Mouse (Mus musculus): ENCODE measurements around the gene Prpf6. TPM values are rescaled to one million over a fixed set of nuclear protein-coding genes. Genes with fewer than 3 reads are reported as not detected.

The Prpf6 gene
- polyA plus RNA-seq, 1 experiment from 2014 or later = 80.5 TPM

DNA sequence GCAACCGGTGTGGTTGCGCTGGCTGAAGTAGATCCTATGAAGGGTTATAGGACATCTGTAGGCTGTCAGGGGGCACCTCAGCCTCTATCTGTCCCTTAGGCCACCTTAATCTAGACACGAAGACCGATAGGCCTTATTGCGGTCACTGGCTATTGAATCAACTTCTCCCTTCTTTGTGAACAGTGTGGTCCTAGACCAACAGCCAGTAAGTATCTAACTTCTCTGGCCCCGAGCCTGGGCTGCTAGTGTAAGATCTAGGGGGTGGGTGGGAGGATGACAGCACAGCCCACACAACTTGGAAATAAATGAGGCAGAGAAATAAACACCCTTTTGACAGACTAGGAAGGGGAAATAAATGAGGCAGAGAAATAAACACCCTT, 1.4 kb downstream of the Prpf6 start:
- Histone ChIP-seq H3K4me3 (peak overlapping the region; percentile 94), H3K4me1 (peaks cover 24% of the 10 kb centered on the region), H3K9me3 (replicated peaks) (no peaks in the 10 kb centered on the region), H3K27ac (peak overlapping the region; percentile 95), H3K36me3 (peaks cover 29% of the 10 kb centered on the region), H3K27me3 (ENCODE audit: low read depth, poor library complexity, severe bottlenecking) (peaks cover 20% of the 10 kb centered on the region)
- WGBS = 13% methylated on average over 6 of the region's 6 CpGs
- DNase-seq (ENCODE audit: low spot score) = no peak

DNA sequence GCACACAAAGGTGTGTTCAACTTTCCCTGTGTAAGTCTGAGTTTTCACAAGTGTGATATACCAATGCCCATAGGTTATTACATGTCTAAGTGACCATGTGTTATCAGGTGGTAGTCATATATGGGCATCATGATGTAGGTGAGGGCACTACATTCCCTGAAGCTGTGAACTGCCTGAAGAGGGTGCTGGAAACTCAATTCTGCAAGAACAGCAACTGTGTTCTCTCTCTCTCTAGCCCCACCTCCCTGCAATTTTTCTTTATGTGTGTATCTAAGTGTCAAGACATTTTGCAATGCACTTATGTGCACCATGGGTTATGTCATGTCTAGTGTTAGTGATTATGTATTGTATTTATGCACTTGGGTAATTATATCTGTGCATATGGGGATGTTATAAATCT, 2.3 kb downstream of the Prpf6 start:
- peaks cover 29% of the 10 kb centered on the region for H3K27me3 ChIP-seq (ENCODE audit: low read depth, poor library complexity, severe bottlenecking)
- H3K4me3 ChIP-seq = no peak overlapping the region
- H3K9me3 ChIP-seq (replicated peaks) = no peaks in the 10 kb centered on the region
- peaks cover 20% of the 10 kb centered on the region for H3K36me3 ChIP-seq
- no peak overlapping the region for H3K27ac ChIP-seq
- DNase-seq (ENCODE audit: low spot score) = no peak
- peaks cover 32% of the 10 kb centered on the region for H3K4me1 ChIP-seq

DNA sequence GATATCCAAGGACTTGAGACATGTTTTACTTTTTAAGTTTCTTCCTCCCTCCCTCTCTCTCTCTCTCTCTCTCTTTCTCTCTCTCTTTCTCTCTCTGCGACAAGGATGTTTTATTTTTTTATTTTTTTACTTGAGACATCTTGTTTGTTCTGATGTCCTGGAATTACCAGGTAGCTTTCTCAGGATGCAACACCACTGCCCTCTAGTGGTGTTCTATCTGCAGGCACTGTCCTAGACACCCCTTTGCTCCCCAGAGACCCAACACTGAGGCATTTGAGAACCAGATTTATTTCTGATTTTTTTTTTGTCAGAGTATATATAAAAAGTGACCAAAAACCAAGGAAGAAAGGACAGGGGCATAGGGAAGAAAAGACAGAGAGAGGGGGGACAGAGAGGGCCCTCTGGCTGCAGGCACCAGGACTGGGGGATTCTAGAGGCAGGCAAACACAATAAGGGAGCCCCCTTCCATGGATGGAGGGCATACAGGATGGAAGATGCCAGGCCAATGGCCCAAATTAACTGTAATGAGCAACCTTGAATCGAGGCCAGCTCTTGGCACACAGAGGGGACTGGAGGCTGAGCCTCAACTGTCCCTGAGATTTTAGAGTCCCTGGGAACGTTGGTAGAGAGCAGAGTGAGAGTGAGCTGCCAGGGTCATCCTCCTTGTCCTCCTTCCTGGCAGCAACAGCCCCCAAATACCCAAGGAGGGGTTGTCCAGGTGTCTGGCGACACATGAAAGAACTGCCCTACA, 3.5 kb downstream of the Prpf6 start:
- peaks cover 36% of the 10 kb centered on the region for H3K4me1 ChIP-seq
- DNase-seq (ENCODE audit: low spot score) = no peak
- no peak overlapping the region for H3K27ac ChIP-seq
- peaks cover 39% of the 10 kb centered on the region for H3K27me3 ChIP-seq (ENCODE audit: low read depth, poor library complexity, severe bottlenecking)
- H3K36me3 ChIP-seq = peaks cover 8% of the 10 kb centered on the region
- no peak overlapping the region for H3K4me3 ChIP-seq
- 79% methylated on average over 4 of the region's 4 CpGs for WGBS
- H3K9me3 ChIP-seq (replicated peaks) = no peaks in the 10 kb centered on the region

DNA sequence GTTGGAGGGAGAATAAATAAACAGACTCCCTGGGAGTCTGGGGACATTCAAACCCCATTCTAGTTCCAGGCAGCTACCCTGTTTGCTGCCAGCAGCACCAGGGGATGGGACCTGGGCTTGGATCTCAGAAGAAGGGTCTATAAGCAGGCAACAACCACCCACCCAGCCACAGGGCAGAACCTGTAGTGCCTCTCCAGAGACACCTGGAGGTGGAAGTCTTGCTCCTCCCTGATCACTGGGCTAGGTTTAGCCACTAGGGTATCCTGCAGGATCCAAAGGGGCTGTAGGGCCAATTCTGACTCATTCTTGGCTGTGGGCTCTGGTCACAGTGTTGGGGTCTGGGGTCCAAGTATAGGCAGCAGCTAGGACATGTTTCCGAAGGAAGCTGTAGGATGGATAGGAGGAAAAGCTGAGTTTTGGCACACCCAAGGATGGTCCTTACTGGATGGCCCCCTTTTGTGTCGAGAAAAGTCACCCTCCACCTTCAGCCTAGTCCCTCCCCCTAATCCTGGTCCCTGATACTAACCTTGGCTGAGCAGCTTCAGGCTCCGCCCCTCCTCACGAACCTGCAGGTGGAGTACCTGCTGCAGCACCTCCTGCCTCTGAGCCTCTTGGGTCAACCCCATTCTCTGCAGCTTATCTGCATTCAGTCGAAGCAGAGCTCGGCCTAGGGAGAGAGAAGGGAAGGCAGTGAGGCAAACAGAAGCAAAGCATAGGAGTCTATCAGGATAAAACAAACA, 4.7 kb downstream of the Prpf6 start:
- no peak overlapping the region for H3K4me3 ChIP-seq
- no peak for DNase-seq (ENCODE audit: low spot score)
- H3K9me3 ChIP-seq (replicated peaks) = no peaks in the 10 kb centered on the region
- no peaks in the 10 kb centered on the region for H3K36me3 ChIP-seq
- peaks cover 36% of the 10 kb centered on the region for H3K4me1 ChIP-seq
- no peak overlapping the region for H3K27ac ChIP-seq
- WGBS = 46% methylated on average over 6 of the region's 6 CpGs
- H3K27me3 ChIP-seq (ENCODE audit: low read depth, poor library complexity, severe bottlenecking) = peaks cover 42% of the 10 kb centered on the region

DNA sequence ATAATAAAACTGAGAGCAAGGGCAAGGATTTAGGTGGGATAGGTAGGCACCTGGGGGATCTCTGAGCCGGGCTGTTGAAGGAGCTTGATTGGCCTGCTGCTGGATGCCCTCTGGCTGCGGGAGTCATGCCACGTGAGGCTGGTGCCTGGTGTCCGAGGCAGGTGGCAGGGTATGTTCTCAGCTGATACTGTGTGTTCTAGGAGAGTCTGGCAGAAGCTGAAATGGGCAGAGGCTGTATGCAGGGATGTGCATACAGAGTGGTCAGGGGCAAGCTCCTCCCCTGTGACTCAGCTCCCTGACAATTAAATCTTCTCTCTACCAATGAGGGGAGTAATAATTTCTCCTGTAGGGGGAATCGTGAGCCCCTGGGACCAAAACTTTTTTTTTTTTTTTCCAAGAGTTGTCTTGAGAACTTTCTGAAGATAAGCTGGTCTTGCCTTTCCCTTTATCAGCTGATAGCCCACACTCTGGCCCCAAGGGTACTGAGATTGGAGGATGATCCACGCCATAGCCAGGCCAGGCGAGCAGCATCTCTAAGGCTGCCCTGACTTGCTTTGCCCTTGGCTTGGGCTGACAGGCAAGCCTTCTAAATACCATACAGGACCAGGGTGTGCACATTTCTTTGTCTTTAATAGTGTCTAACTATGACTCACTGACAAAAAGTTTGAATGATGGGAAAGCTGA, 5.9 kb downstream of the Prpf6 start:
- 72% methylated on average over 7 of the region's 7 CpGs for WGBS
- Histone ChIP-seq H3K27ac (no peak overlapping the region), H3K9me3 (replicated peaks) (no peaks in the 10 kb centered on the region), H3K27me3 (ENCODE audit: low read depth, poor library complexity, severe bottlenecking) (peaks cover 42% of the 10 kb centered on the region), H3K4me1 (peaks cover 36% of the 10 kb centered on the region), H3K36me3 (no peaks in the 10 kb centered on the region), H3K4me3 (no peak overlapping the region)
- DNase-seq (ENCODE audit: low spot score) = no peak

DNA sequence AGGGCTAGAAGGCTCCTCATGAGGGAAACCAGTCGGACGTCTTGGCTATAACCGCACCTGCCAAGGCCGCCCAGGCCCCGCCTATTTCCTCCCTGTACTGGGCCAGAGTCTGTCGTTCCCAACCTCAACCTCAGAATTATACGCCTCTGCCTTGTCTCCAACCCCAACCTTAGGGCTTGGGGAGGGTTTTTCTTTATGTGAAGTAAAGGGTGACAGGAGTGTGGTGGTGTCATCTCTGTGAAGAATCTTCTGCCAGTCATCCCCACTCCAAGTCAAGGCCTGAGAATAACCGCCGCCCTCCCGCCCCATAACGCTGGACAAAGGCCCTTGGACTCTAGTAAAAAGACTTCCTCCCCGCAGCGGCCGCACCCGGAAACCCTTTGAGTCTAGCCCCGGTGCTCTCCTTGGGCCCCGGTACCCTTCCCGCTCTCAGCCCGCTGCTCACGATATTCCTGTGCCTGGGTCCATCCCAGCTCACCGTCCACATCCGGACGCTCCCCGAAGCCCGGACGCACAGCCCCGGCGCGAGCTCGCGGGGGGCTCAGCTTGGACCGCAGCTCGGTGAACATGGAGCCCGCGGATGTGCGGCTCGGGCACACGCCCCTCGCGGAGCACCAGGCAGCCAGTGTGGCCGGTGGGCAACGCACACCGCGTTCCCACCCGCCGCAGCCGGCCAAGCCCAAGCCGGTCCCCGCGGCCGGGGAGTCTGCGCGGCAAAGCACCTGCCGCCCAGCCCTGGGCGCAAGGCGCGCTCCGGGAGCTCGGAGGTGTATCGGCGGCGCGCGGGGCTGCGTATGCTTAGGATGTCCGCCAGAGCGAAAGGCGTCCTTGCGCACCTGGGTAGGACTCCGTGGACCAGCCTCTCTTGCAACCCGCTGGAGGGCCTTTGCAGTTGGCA, 7.0 kb downstream of the Prpf6 start, which contains the start of gene Samd10:
Gene Samd10 (minus strand): TSS at position 759 of the 898 bp plus-strand sequence.
- Histone ChIP-seq H3K27me3 (ENCODE audit: low read depth, poor library complexity, severe bottlenecking) (peaks cover 42% of the 10 kb centered on the region), H3K27ac (peak within 1 kb of the TSS; percentile 82), H3K4me1 (peaks cover 29% of the 10 kb centered on the region), H3K9me3 (replicated peaks) (no peaks in the 10 kb centered on the region), H3K36me3 (no peaks in the 10 kb centered on the region), H3K4me3 (peak within 1 kb of the TSS; percentile 96)
- peak; percentile 77 for DNase-seq (ENCODE audit: low spot score)
- 3% methylated on average over 71 of the region's 71 CpGs for WGBS

DNA sequence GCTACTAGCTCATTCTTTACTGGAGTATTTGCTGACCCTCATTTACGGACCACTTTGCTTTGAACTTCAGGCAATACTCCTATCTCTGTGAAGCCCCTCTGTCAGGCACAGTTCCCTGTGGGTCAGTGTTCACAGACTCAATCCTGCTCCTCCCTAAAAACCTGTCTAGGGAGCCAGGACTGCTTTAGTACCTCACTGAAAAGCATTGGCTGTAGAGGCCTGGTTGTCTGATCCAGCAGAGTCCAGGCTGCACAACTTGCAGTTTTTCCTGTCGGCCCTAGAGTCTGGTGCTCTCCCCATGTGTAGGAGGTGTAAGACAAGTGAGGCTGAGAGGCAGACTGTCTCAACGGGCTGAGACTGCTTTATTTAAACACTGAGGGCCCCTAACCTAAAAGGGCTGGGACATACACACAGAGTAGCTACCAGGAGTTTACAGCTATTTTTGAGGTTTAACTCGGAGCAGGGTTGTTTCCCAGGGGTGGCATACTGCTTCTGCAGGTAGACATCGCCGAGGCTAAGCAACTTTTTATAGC, 8.6 kb downstream of the Prpf6 start:
- Histone ChIP-seq H3K4me1 (peaks cover 29% of the 10 kb centered on the region), H3K36me3 (no peaks in the 10 kb centered on the region), H3K27ac (peak overlapping the region; percentile 92), H3K9me3 (replicated peaks) (no peaks in the 10 kb centered on the region), H3K4me3 (peak overlapping the region; percentile 96), H3K27me3 (ENCODE audit: low read depth, poor library complexity, severe bottlenecking) (peaks cover 42% of the 10 kb centered on the region)
- 72% methylated on average over 6 of the region's 6 CpGs for WGBS
- no peak for DNase-seq (ENCODE audit: low spot score)

DNA sequence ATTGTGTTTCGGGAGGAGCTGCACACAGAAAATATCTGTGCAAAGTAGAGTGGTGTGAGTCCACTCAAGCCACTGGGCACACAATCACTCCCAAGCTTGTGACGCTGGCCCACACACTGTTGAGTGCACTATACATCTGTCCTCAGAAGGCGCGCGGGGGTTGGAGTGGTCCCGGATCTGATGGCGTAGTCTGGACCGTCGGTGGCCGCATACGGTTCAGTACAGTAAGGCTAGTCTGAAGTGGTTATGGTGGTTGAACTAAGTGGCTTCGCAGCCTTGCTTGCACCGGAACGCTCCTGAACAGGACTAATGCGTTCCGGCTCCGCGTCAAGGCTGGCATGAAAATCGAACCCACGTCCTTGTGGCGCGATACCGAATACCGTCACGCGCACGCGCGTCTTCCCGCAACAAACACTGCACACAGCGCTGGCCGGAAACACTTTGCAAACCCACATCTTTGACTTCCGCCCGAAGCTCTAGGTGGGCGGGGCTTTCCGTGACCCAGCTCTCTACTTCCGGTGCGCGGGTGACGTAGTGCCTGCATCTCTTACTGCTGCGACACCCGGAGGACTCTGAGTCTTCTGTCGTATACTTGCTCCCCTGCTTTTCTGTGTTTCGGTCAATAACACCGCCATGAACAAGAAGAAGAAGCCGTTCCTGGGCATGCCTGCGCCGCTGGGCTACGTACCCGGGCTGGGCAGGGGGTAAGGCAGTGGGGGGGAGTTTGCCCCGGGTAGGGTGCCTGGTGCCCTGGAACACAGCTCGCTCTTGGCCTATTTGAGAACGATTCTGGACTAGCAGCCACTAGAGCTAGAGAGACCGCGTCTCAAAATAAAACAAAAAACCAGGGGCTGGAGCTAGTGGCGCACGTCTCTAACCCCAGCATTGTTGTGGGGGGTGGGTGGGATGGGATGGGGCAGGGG, 9.4 kb downstream of the Prpf6 start:
- Histone ChIP-seq H3K27ac (peak overlapping the region; percentile 92), H3K36me3 (peaks cover 6% of the 10 kb centered on the region; the same call in 1 of the 2 replicates), H3K27me3 (ENCODE audit: low read depth, poor library complexity, severe bottlenecking) (peaks cover 41% of the 10 kb centered on the region), H3K4me1 (peaks cover 29% of the 10 kb centered on the region), H3K9me3 (replicated peaks) (no peaks in the 10 kb centered on the region), H3K4me3 (peak overlapping the region; percentile 96)
- DNase-seq (ENCODE audit: low spot score) = peak; percentile 98
- 2% methylated on average over 57 of the region's 57 CpGs for WGBS

DNA sequence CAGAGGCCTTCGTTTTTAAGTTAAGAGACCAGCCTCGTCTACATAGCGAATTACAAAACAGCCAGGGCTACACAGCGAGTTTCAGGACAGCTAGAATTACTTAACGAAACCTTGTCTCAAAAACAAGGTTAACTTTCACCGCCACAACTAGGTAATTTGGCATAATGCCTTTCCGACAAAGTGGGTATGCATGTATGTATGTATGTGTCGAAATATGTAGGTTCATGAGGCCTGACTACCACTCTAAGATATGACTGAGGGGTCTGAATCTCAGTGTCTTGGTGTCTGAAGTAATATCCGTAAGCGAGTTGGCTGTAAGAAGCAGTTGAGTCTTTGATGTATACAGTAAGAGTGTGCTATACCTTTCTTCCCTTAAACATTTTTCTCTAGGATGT, 10.1 kb downstream of the Prpf6 start:
- Histone ChIP-seq H3K27ac (peak overlapping the region; percentile 92), H3K4me3 (peak overlapping the region; percentile 96), H3K36me3 (peaks cover 6% of the 10 kb centered on the region; the same call in 1 of the 2 replicates), H3K4me1 (peaks cover 29% of the 10 kb centered on the region), H3K9me3 (replicated peaks) (no peaks in the 10 kb centered on the region), H3K27me3 (ENCODE audit: low read depth, poor library complexity, severe bottlenecking) (peaks cover 34% of the 10 kb centered on the region)
- DNase-seq (ENCODE audit: low spot score) = no peak
- 31% methylated on average over 10 of the region's 10 CpGs for WGBS

DNA sequence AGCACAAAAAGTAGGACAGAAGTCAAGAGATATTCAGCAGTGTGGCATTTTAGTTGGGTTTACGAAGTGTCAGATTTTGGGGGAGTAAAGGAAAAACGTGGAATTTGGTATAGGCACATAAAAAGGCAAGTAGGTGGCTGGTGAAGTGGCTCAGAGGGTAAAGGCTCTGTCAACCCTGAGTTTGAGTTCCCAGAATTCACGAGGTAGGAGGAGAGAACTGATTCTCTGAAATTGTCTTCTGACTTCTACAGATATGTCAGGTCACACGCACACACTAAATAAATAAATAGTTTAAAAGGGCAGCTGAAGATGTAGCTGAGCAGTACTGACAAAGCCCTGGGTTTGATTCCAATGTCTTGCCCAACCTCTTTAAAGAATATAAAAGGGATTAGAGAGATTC, 10.7 kb downstream of the Prpf6 start:
- H3K27ac ChIP-seq = no peak overlapping the region
- peaks cover 28% of the 10 kb centered on the region for H3K27me3 ChIP-seq (ENCODE audit: low read depth, poor library complexity, severe bottlenecking)
- 86% methylated on average over 4 of the region's 4 CpGs for WGBS
- H3K36me3 ChIP-seq = peaks cover 7% of the 10 kb centered on the region; the same call in 1 of the 2 replicates
- H3K9me3 ChIP-seq (replicated peaks) = no peaks in the 10 kb centered on the region
- H3K4me3 ChIP-seq = peak overlapping the region; percentile 96; the same call in 1 of the 2 replicates
- peaks cover 29% of the 10 kb centered on the region for H3K4me1 ChIP-seq
- no peak for DNase-seq (ENCODE audit: low spot score)

DNA sequence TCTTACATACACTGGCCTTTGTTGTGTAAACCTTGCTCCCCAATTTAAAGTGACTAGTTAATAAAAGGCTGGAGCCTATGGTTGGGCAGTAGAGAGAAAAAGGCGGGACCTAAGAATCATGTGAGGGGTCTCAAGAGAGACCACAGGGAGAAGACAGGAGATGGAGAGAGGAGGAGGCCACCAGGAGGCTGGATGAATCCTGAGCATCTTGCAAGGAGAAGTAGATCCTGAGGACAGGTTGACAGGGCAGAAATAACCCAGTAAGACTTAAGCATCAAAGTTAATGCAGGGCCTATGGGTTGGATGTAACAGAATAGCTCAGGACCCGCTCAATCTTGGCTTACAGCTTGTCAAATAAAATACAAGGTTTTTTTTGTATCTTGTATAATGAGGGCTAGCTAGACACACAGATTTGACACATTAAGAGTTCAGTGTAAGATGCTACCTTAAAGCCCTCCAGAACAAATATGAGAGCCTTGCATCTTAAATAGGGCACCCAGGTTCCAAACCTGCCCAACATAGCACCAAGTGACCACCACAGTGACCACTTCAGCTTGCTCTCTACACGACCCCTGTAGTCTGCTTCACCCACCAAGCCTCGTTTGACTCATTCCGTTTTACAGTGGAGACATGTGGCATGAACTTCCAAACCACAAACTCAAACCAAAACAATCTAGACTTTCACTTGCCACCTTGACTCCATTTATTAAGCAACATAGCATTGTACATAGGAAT, 27.3 kb downstream of the Prpf6 start:
- H3K4me1 ChIP-seq = no peaks in the 10 kb centered on the region
- no peak overlapping the region for H3K4me3 ChIP-seq
- DNase-seq (ENCODE audit: low spot score) = no peak
- WGBS = 87% methylated on average over 5 of the region's 5 CpGs
- no peaks in the 10 kb centered on the region for H3K9me3 ChIP-seq (replicated peaks)
- no peak overlapping the region for H3K27ac ChIP-seq
- H3K36me3 ChIP-seq = peaks cover 76% of the 10 kb centered on the region
- H3K27me3 ChIP-seq (ENCODE audit: low read depth, poor library complexity, severe bottlenecking) = no peaks in the 10 kb centered on the region

All from limb, embryonic 10.5 days (tissue).